Mouse (Mus musculus): ENCODE measurements at regions not wholly inside any gene's neighbourhood (a gene's known extent, or its start where the extent isn't known, plus 50 kb on each side); places are given as distances from the start of the nearest gene placed in this dataset.

DNA sequence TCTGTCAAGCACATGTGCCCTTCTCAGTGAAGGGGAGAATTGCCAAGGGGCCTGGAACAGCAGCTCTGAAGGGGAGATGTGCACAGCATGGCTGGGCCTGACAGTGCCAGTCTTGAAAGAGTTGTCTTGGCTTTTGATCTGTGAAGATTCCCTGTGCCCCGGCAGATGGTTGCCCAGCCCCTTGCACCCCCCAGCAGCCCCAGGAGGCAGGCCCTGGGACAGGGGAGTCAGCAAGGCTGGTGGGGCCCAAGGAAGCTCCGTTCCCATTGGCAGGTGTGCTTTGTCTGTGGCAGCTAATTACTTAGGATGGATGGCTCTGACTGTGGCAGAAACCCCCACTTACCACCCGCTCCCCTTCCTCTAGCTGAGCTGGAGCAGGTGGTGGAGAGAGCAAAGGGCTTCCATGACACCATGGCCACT is 58.6 kb downstream of the Tspan17 start:
- H3K36me3 ChIP-seq (replicated peaks): no peaks in the 10 kb centered on the region
- peaks cover 12% of the 10 kb centered on the region; the same call in 1 of the 2 replicates for H3K4me1 ChIP-seq
- WGBS: 63% methylated on average over 3 of the region's 3 CpGs
- peak overlapping the region; percentile 14; the same call in 1 of the 2 replicates for H3K27ac ChIP-seq
- H3K9me3 ChIP-seq: no peaks in the 10 kb centered on the region
- no peak overlapping the region for H3K9ac ChIP-seq
- H3K27me3 ChIP-seq: peaks cover 7% of the 10 kb centered on the region; the same call in 1 of the 2 replicates
- H3K4me2 ChIP-seq: no peak overlapping the region
- no peak for ATAC-seq (ENCODE audit: low FRiP score)
- no peak overlapping the region for H3K4me3 ChIP-seq (replicated peaks)

DNA sequence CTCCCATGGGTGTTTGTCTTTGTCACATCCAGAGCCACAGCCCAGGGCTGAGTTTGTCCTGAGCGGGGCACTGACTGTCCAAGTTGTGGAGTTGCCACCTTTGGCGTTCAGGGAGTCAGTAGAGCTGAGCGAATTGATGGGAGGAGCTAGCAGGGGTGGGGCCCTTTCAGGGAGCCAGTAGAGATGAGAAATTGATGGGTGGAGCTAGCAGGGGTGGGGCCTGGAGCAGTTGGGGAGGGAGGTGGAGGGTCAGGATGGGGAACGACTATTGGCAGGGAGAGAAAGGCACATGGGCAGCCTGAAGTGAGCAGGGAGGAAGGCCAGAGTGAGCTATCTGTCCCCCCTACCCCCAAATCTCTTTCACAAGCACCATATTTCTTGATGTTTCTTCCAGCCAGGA is 62.0 kb downstream of the Tspan17 start:
- 61% methylated on average over 4 of the region's 4 CpGs for WGBS
- Histone ChIP-seq H3K9me3 (no peaks in the 10 kb centered on the region), H3K27ac (no peak overlapping the region)

DNA sequence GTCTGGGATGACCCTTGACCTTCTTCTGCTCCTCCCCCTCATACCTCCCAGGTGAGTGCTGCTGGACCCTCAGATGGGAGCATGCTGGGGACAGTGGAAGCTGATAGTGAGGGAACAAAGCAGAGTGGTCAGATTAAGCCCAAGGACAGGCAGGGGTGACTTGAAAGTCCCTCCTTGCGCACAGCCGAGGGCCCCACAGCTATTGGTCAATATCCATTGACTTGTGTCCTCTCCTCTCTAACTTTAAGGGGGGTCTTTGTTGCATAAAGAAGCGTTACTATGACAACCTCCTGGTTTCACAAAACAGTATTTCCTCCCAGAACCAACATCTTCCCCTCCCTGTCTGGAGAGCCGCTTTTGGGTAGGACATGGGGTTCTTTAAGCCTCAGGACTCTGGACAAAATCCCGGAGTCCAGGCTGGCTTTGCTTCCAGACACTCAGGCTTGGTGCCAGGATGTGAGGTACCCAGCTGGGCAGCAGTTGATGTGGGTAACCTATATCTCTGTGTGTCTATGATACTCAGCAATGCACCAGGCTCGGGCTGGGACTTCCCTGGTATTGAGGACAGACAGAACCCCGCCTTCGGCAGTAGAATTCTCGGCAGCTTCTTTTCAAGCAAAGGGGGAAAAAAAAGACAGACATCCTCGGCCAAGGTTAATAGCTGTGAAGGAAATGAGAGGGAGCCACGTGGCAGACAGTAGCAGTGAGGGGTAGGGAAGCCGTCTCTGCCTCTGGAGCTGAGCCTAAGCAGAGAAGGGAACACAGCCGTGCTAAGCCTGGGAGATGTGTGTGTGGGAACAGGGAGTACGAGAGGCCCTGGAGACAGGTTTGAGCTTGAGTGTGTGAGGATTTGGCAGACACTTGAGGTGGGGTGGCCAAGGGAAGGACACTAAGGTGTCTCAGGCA is 66.4 kb downstream of the Tspan17 start:
- no peak overlapping the region for H3K4me2 ChIP-seq
- H3K4me3 ChIP-seq (replicated peaks): no peak overlapping the region
- no peak for ATAC-seq (ENCODE audit: low FRiP score)
- 41% methylated on average over 14 of the region's 14 CpGs for WGBS
- no peak overlapping the region for H3K27ac ChIP-seq
- peaks cover 17% of the 10 kb centered on the region; the same call in 1 of the 2 replicates for H3K27me3 ChIP-seq
- H3K4me1 ChIP-seq: peaks cover 12% of the 10 kb centered on the region; the same call in 1 of the 2 replicates
- no peaks in the 10 kb centered on the region for H3K36me3 ChIP-seq (replicated peaks)
- no peak overlapping the region for H3K9ac ChIP-seq
- H3K9me3 ChIP-seq: no peaks in the 10 kb centered on the region

More for the DNA sequence above, 62.0 kb downstream of the Tspan17 start:
- no peaks in the 10 kb centered on the region for H3K36me3 ChIP-seq (replicated peaks)
- no peak overlapping the region for H3K4me2 ChIP-seq
- no peak overlapping the region for H3K9ac ChIP-seq
- no peak overlapping the region for H3K4me3 ChIP-seq (replicated peaks)
- no peak for ATAC-seq (ENCODE audit: low FRiP score)
- H3K4me1 ChIP-seq: peaks cover 20% of the 10 kb centered on the region; the same call in 1 of the 2 replicates
- peaks cover 21% of the 10 kb centered on the region; the same call in 1 of the 2 replicates for H3K27me3 ChIP-seq

DNA sequence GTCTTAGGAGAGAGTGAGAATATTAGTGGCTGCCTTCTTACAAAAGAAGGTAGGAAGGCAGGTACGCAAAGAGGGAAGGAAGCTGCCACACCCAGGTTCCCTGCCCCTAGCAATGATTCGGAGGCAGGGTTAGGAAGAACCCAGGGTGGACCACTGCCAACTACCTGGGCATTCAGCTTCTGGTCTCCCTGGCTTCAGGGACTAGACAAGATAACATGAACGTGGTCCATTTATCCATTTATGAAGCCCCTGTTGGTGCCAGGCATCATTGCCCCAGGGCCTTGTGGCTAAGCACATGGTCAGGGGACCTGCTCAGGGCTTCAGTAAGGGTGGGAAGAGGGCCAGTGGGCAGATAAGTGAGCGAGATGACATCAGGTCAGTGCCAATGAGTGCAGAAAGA is 73.8 kb downstream of the Tspan17 start:
- Histone ChIP-seq H3K9me3 (no peaks in the 10 kb centered on the region), H3K4me2 (no peak overlapping the region), H3K27me3 (0 out of 2 replicates have a peak, but pooled peaks cover 2% of the 10 kb centered on the region), H3K9ac (no peak overlapping the region), H3K4me1 (peaks cover 6% of the 10 kb centered on the region; the same call in 1 of the 2 replicates), H3K4me3 (replicated peaks) (no peak overlapping the region), H3K27ac (no peak overlapping the region), H3K36me3 (replicated peaks) (no peaks in the 10 kb centered on the region)
- ATAC-seq (ENCODE audit: low FRiP score): no peak
- WGBS: 89% methylated on average over 4 of the region's 4 CpGs

DNA sequence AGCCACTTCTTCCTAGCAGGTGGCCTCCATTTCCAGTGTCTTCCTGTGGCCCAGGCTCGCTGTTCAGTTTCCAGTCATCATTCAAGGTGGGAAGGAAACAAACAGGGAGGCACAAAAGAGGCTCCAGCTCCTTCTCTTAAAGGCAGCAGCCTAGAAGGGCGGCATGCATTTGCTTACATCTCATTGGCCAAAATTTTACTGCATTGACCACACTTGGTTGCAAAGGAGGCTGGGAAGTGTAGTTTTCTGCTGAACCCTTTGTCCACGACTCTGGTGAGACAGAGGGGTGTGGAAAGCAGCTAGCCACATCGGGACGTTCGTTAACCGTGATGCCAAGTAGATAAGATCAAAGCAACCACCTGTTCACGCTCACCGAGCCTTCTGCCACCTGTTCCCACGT is 74.9 kb downstream of the Tspan17 start:
- Histone ChIP-seq H3K4me2 (no peak overlapping the region), H3K9me3 (no peaks in the 10 kb centered on the region), H3K27me3 (0 out of 2 replicates have a peak, but pooled peaks cover 2% of the 10 kb centered on the region), H3K27ac (no peak overlapping the region), H3K4me1 (peaks cover 6% of the 10 kb centered on the region; the same call in 1 of the 2 replicates), H3K9ac (no peak overlapping the region), H3K36me3 (replicated peaks) (no peaks in the 10 kb centered on the region), H3K4me3 (replicated peaks) (no peak overlapping the region)
- ATAC-seq (ENCODE audit: low FRiP score): peak; percentile 74
- 40% methylated on average over 10 of the region's 10 CpGs for WGBS

DNA sequence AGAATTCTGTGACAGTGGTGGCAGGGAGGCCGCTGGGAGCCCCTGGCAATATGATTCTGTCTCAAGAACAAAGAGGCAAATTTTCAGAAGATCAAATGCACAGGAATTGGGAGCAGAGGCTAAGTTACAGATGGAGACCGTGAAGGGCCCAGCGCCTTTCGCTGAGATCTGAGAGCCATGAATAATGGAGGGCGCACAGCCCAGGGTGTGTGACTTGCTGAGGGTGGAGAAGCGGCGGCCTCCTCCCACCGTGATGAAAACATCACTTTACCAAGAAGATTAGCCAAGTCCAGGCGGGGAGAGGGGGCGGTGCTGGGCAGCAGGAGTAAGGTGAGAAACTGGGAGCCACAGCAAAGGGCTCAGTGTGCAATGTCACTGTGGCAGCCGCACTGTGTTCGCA is 77.2 kb upstream of the Unc5a start:
- 39% methylated on average over 12 of the region's 12 CpGs for WGBS

DNA sequence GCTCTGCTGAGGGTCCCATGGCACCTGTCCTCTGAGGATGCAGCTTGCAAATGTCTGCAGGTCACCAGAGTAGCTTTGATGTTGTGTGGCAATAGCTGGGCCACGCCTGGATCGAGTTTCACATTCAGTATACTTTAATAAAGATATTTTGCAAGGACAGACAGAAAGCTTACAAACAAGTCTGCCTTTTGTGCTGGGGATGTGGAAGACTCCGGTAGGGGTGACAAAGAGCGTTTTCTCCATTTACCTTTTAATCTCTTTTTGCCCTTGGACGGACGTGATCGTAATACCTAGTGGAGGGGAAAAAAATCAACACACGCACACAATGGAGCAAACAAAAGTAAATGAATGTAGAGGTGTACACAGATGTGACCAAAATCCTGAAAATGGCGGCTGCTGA is 75.3 kb upstream of the Unc5a start:
- peak overlapping the region; percentile 63 for H3K4me2 ChIP-seq
- no peaks in the 10 kb centered on the region for H3K9me3 ChIP-seq
- no peak for ATAC-seq (ENCODE audit: low FRiP score)
- WGBS: 38% methylated on average over 9 of the region's 9 CpGs
- H3K27me3 ChIP-seq: peaks cover 35% of the 10 kb centered on the region
- no peaks in the 10 kb centered on the region for H3K36me3 ChIP-seq (replicated peaks)
- peak overlapping the region; percentile 56 for H3K9ac ChIP-seq
- peaks cover 34% of the 10 kb centered on the region for H3K4me1 ChIP-seq
- H3K4me3 ChIP-seq (replicated peaks): peak overlapping the region; percentile 31
- peak overlapping the region; percentile 90 for H3K27ac ChIP-seq

More for the DNA sequence above, 77.2 kb upstream of the Unc5a start:
- Histone ChIP-seq H3K27me3 (peaks cover 38% of the 10 kb centered on the region), H3K36me3 (replicated peaks) (no peaks in the 10 kb centered on the region), H3K27ac (no peak overlapping the region), H3K4me2 (no peak overlapping the region), H3K9me3 (no peaks in the 10 kb centered on the region), H3K9ac (no peak overlapping the region), H3K4me1 (peaks cover 34% of the 10 kb centered on the region), H3K4me3 (replicated peaks) (no peak overlapping the region)
- no peak for ATAC-seq (ENCODE audit: low FRiP score)

DNA sequence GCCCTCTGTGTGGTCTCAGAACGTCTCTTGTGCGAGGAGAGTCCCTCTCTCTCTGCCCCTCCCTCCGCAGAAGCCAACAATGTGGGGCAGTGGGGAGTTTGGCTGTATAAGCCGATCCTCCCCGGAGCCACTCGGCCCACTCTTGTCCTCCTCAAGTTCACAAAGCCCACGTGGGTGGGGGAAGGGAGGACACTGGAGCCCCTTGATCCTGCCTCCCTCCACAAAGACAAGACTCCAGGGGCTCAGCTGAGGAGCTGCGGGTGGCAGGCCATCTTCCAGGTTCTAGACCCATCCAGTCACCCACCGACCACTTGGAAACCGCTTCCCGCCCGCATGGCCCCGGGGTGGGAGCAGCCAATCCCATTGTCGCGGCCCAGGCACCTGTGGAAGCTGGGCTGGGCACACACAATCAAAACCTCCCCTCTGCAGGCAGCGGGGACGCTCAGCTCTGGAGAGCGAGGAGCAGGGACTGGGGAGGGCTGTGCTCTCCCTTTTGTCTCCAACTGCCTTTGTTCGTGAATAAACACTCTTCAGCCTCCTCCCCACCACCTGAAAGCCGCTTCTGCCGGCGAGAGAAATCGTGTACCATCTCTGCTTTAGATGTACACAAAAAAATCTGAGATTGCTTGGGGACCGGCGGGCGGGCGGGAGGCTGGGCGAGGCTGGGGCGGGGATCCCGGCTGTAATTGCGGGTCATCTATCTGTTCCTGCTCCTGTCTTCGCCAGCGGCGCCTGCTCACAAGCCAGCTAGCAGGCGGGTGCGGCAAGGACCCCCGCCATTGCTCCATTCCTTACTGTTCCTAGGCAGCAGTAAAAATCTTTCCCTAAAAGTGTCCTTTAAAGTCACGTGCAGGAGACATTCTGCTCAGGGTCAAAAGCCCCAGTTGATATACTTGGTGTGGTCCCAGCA is 74.7 kb upstream of the Unc5a start:
- H3K27me3 ChIP-seq: peaks cover 40% of the 10 kb centered on the region
- ATAC-seq (ENCODE audit: low FRiP score): peak; percentile 86
- H3K36me3 ChIP-seq (replicated peaks): no peaks in the 10 kb centered on the region
- WGBS: under 1% methylated on average over 37 of the region's 38 CpGs
- peak overlapping the region; percentile 56 for H3K9ac ChIP-seq
- no peaks in the 10 kb centered on the region for H3K9me3 ChIP-seq
- H3K4me3 ChIP-seq (replicated peaks): peak overlapping the region; percentile 31
- H3K27ac ChIP-seq: peak overlapping the region; percentile 90
- peak overlapping the region; percentile 63 for H3K4me2 ChIP-seq
- peaks cover 31% of the 10 kb centered on the region for H3K4me1 ChIP-seq

DNA sequence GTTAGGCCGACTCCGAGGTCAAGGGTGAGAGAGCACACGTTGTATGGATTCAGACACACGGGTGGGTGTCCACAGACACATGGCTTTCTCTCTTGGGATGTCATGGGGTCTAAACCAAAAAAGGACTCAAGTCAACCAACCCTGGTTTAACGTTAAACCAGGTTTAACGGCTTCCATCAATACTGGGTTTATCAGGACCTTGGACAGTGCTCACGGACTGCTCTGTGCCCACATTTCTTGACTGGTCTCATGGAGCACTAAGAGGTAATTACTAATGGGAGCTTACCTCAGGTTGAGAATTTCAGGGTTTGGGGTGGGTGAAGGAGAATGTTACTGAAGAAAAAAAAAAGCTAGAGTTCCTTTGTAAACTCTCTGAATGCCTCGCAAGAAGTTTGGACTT is 72.7 kb upstream of the Unc5a start:
- H3K27me3 ChIP-seq: peaks cover 35% of the 10 kb centered on the region
- H3K4me3 ChIP-seq (replicated peaks): no peak overlapping the region
- WGBS: 35% methylated on average over 8 of the region's 8 CpGs

DNA sequence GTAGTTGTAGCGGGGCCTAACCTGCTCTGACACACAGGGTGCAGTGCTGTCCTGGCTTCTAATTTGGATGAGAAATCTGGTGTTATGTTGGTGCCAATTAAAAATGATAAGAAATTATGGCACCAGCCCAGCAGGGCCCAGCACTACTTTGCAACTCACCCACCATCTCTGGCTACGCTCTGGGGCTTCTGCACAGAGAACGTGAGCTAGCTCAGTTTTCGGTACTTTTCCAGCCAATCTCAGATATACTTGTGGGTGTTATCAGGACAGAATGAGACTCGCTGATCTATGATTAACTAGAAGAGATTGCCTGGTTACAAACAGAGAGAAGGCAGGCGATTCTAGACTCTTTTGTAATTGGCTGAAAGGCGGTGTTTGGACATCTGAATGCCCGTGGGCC is 71.6 kb upstream of the Unc5a start:
- Histone ChIP-seq H3K4me1 (peaks cover 24% of the 10 kb centered on the region), H3K27me3 (peaks cover 31% of the 10 kb centered on the region), H3K36me3 (replicated peaks) (no peaks in the 10 kb centered on the region), H3K27ac (no peak overlapping the region), H3K9me3 (no peaks in the 10 kb centered on the region), H3K9ac (no peak overlapping the region), H3K4me3 (replicated peaks) (no peak overlapping the region), H3K4me2 (no peak overlapping the region)
- 76% methylated on average over 8 of the region's 8 CpGs for WGBS
- no peak for ATAC-seq (ENCODE audit: low FRiP score)

More for the DNA sequence above, 72.7 kb upstream of the Unc5a start:
- Histone ChIP-seq H3K9me3 (no peaks in the 10 kb centered on the region), H3K9ac (no peak overlapping the region), H3K4me2 (no peak overlapping the region), H3K36me3 (replicated peaks) (no peaks in the 10 kb centered on the region), H3K4me1 (peaks cover 31% of the 10 kb centered on the region), H3K27ac (no peak overlapping the region)
- ATAC-seq (ENCODE audit: low FRiP score): no peak

DNA sequence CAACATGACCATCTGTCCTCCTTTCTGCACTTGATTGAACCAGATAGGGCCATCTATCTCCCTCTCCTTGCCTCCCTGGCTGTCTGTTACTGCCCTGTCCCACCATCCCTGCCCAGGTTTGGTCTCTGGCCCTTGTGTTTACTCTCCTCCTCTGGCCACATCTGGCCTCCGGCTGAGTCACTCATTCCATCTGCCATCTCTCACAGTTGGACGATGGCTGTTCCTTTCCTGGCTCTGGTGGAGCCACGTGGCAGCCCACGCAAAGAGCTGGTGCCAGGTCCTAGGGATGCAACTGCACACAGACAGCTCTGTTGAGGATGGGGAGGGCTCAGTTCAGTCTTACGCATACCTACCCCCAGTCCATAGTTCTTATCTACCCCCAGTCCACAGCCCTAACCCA is 69.9 kb upstream of the Unc5a start:
- WGBS: 78% methylated on average over 5 of the region's 5 CpGs
- H3K4me2 ChIP-seq: no peak overlapping the region
- H3K4me1 ChIP-seq: peaks cover 20% of the 10 kb centered on the region
- H3K27ac ChIP-seq: no peak overlapping the region
- H3K4me3 ChIP-seq (replicated peaks): no peak overlapping the region
- no peak for ATAC-seq (ENCODE audit: low FRiP score)
- H3K9ac ChIP-seq: no peak overlapping the region
- no peaks in the 10 kb centered on the region for H3K36me3 ChIP-seq (replicated peaks)
- peaks cover 20% of the 10 kb centered on the region for H3K27me3 ChIP-seq
- no peaks in the 10 kb centered on the region for H3K9me3 ChIP-seq

DNA sequence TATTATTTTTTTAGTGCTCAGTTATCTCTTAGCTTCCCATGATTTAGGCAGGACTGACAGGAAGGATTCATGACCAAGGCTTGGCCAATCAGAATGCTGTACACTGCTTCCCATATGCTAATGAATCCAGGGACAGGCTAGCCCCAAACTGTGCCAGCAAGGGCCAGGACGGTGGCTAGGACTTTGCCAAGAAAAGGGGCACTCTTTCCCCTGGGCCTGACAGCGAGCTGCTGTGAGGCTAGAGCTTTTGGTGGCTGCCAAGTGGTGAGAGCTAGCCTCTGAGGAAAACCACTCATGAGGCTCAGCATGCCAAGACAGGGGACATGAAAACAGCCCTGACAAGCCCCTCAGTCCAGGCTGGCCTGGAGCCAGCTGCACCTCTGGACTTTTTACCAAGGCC is 69.0 kb upstream of the Unc5a start:
- Histone ChIP-seq H3K27ac (no peak overlapping the region), H3K27me3 (peaks cover 17% of the 10 kb centered on the region), H3K9me3 (no peaks in the 10 kb centered on the region), H3K36me3 (replicated peaks) (no peaks in the 10 kb centered on the region), H3K9ac (no peak overlapping the region), H3K4me2 (no peak overlapping the region), H3K4me1 (peaks cover 20% of the 10 kb centered on the region), H3K4me3 (replicated peaks) (no peak overlapping the region)
- 58% methylated on average over 2 of the region's 2 CpGs for WGBS
- ATAC-seq (ENCODE audit: low FRiP score): no peak

Data from forebrain, embryonic 12.5 days (tissue).